14 mouse cellular contexts compared by ENCODE assay signal in the genomic region with DNA sequence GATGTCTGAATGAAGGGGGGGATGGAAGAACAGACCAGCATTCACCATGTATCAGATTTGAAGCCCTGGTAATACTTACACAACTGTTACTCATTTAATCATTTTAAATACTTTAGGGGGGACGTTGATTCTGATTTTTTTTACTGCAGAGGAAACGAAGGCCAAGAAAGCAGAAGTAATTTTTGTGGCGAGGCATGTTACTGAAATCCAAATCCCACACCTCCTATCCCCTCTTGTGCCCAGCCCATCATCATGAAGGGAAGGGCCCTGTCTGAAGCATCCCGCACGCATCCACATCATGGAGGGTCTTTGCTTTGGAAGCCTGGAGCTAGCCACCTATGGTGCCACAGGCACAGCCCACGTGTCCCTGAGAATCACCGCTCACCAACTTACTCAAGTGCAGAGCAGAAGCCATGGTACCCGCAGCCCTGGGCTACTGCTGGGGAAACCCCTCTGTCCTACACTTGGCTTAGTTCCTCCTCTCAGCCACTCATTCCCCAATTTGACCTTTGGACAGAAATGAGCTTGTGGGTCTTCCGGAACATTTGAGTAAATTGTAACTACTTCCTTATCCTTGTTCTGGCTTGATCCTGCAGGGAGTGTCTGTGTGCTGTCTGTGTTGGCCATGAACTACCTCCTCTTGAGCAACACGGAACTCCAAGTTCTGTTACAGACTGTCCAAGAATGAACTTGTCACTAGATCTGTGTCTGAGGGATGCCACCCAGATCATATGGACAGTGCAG. TPM values are rescaled to one million over a fixed set of nuclear protein-coding genes. Genes with fewer than 3 reads are reported as not detected.
DNase-seq lines count a peak whose midpoint lies in the region; ATAC-seq and TF ChIP-seq lines count a peak whose summit lies in the region.
"Had no signal": no experiment of that assay in that cellular context is flagged by ENCODE, and none has a peak within 500 bp of the region (broad histone marks: within the 10 kb centered on the region; RNA-seq: fewer than 3 reads in every experiment).

No protein-coding gene starts in this region.

- ATAC-seq in kidney, postnatal 0 days (replicated peaks; ENCODE audit: low FRiP score, low read depth), result peak; percentile 70
- ATAC-seq in neutrophil, adult 5-6 weeks (ENCODE audit: extremely low read depth, insufficient number of reproducible peaks, low FRiP score, poor library complexity, severe bottlenecking), result peak; percentile 17; the same call in 1 of the 2 replicates
- no peak for ATAC-seq in midbrain, embryonic 16.5 days

- no peak overlapping the region for H3K4me2 ChIP-seq in kidney, postnatal 0 days (ENCODE audit: low read length)
- H3K4me2 ChIP-seq in midbrain, embryonic 16.5 days (ENCODE audit: low read length), result no peak overlapping the region

- no peak for TF ChIP-seq POLR2A in bone marrow macrophage, adult 2 months (IDR thresholded peaks at IDR 0.05; ENCODE audit: borderline replicate concordance, low read depth, low read length)
- no peak for TF ChIP-seq POLR2A in cerebellum, adult 2 months (IDR thresholded peaks at IDR 0.05; ENCODE audit: borderline replicate concordance, insufficient read depth, low read length)

- H3K27ac ChIP-seq in bone marrow macrophage, adult 2 months (ENCODE audit: insufficient read depth, low read depth, low read length), result peak overlapping the region; percentile 91
- H3K27ac ChIP-seq in kidney, postnatal 0 days, result no peak overlapping the region
- no peak overlapping the region for H3K27ac ChIP-seq in cerebellum, adult 2 months (ENCODE audit: insufficient read depth, low read length)
- no peak overlapping the region for H3K27ac ChIP-seq in midbrain, embryonic 16.5 days (ENCODE audit: low read length)
- H3K27ac ChIP-seq: hindbrain, embryonic 10.5 days had no signal

- H3K4me1 ChIP-seq in bone marrow macrophage, adult 2 months (ENCODE audit: control insufficient read depth, insufficient read depth, low read length), result peaks cover 33% of the 10 kb centered on the region
- no peaks in the 10 kb centered on the region for H3K4me1 ChIP-seq in kidney, postnatal 0 days (replicated peaks; ENCODE audit: insufficient read depth, low read length)
- H3K4me1 ChIP-seq in cerebellum, adult 2 months (ENCODE audit: control insufficient read depth, insufficient read depth, low read length), result peaks cover 3% of the 10 kb centered on the region; the same call in 1 of the 2 replicates
- no peaks in the 10 kb centered on the region for H3K4me1 ChIP-seq in midbrain, embryonic 16.5 days (ENCODE audit: control insufficient read depth, insufficient read depth, low read length)

- H3K27me3 ChIP-seq in kidney, postnatal 0 days (ENCODE audit: insufficient read depth, low read length), result no peaks in the 10 kb centered on the region
- no peaks in the 10 kb centered on the region for H3K27me3 ChIP-seq in cerebellum, adult 2 months (ENCODE audit: control insufficient read depth, insufficient read depth, low read length)
- H3K27me3 ChIP-seq in midbrain, embryonic 16.5 days (ENCODE audit: control insufficient read depth, insufficient read depth, low read depth, low read length), result no peaks in the 10 kb centered on the region

- peak overlapping the region; percentile 29 for H3K4me3 ChIP-seq in bone marrow macrophage, adult 2 months (ENCODE audit: insufficient read depth, low read length)
- no peak overlapping the region for H3K4me3 ChIP-seq in kidney, postnatal 0 days (replicated peaks; ENCODE audit: low read depth, low read length)
- H3K4me3 ChIP-seq in cerebellum, adult 2 months (replicated peaks; ENCODE audit: insufficient read depth, low read depth, low read length), result no peak overlapping the region
- H3K4me3 ChIP-seq in midbrain, embryonic 16.5 days (ENCODE audit: low read depth, low read length), result no peak overlapping the region
- H3K4me3 ChIP-seq: hindbrain, embryonic 10.5 days had no signal

- H3K9ac ChIP-seq in kidney, postnatal 0 days (ENCODE audit: low read depth, low read length), result no peak overlapping the region
- H3K9ac ChIP-seq in midbrain, embryonic 16.5 days (ENCODE audit: low read depth, low read length), result no peak overlapping the region
- H3K9ac ChIP-seq: forebrain, postnatal 0 days had no signal

- no peaks in the 10 kb centered on the region for H3K9me3 ChIP-seq in kidney, postnatal 0 days (replicated peaks; ENCODE audit: low read length)
- no peaks in the 10 kb centered on the region for H3K9me3 ChIP-seq in midbrain, embryonic 16.5 days (replicated peaks; ENCODE audit: control insufficient read depth, low read length, poor library complexity, severe bottlenecking)
- H3K9me3 ChIP-seq: G1E; hindbrain, embryonic 10.5 days had no signal

- peak; percentile 18 for DNase-seq in layer of hippocampus, adult 9-11 months
- DNase-seq in layer of hippocampus, adult 11-12 months (ENCODE audit: low spot score), result no peak
- DNase-seq in kidney, postnatal 0 days (ENCODE audit: low spot score), result peak; percentile 41
- DNase-seq in cerebellum, adult 2 months, result no peak
- no peak for DNase-seq in thymus, adult 18-20 months
- DNase-seq: adrenal gland, postnatal 25 days; forebrain, postnatal 0 days; thymus, adult 2 months had no signal

- TF ChIP-seq CTCF in bone marrow macrophage, adult 2 months (IDR thresholded peaks at IDR 0.05; ENCODE audit: low read depth, low read length), result no peak
- TF ChIP-seq CTCF in kidney, postnatal 0 days (IDR thresholded peaks at IDR 0.05; ENCODE audit: low read depth), result no peak
- TF ChIP-seq CTCF in cerebellum, adult 2 months (IDR thresholded peaks at IDR 0.05; ENCODE audit: borderline replicate concordance, insufficient read depth, low read depth, low read length), result no peak

- H3K36me3 ChIP-seq in kidney, postnatal 0 days (ENCODE audit: insufficient read depth, low read length), result no peaks in the 10 kb centered on the region
- no peaks in the 10 kb centered on the region for H3K36me3 ChIP-seq in midbrain, embryonic 16.5 days (ENCODE audit: control insufficient read depth, insufficient read depth, low read length)
- H3K36me3 ChIP-seq: G1E; hindbrain, embryonic 10.5 days had no signal

- 84% methylated on average over 10 of the region's 10 CpGs for WGBS in kidney, postnatal 0 days
- WGBS in cerebellum, adult 2 months, result 86% methylated on average over 10 of the region's 10 CpGs
- 90% methylated on average over 10 of the region's 10 CpGs for WGBS in midbrain, embryonic 16.5 days

RNA-seq across cellular contexts. Expression of a gene that starts 11.8 kb away (rescaled TPM):
- polyA plus RNA-seq in bone marrow macrophage, adult 2 months (2012; ENCODE audit: insufficient read depth, insufficient read length, missing spikeins), result not detected in 2 replicates
- polyA plus RNA-seq in kidney, postnatal 0 days (2015; fragmentation: Nextera tagmentation; extraction: Ambion mirVana), result not detected in 2 replicates
- not detected in 2 replicates for total RNA-seq in neutrophil, adult 5-6 weeks (2017)
- not detected in 2 replicates for polyA plus RNA-seq in cerebellum, adult 2 months (2012; rRNA removed)
- not detected in 2 replicates for polyA plus RNA-seq in midbrain, embryonic 16.5 days (2015; fragmentation: Nextera tagmentation; extraction: Ambion mirVana)
- total RNA-seq: adrenal gland, postnatal 25 days; forebrain, postnatal 0 days; G1E; left cerebral cortex, adult 18-20 months had no signal
- polyA plus RNA-seq: forebrain, postnatal 0 days; G1E; hindbrain, embryonic 10.5 days had no signal

RNA-seq across cellular contexts. Expression of a gene that starts 13.5 kb away (rescaled TPM):
- polyA plus RNA-seq in bone marrow macrophage, adult 2 months (2012; ENCODE audit: insufficient read depth, insufficient read length, missing spikeins), result 0.44 and 1.7 TPM in 2 replicates
- polyA plus RNA-seq in kidney, postnatal 0 days (2015; fragmentation: Nextera tagmentation; extraction: Ambion mirVana), result 0.18 and 0.25 TPM in 2 replicates
- total RNA-seq in neutrophil, adult 5-6 weeks (2017), result not detected in 2 replicates
- polyA plus RNA-seq in cerebellum, adult 2 months (2012; rRNA removed), result 0.11 and 0.16 TPM in 2 replicates
- 0.24 TPM in 1 of 2 replicates, not detected in the other for polyA plus RNA-seq in midbrain, embryonic 16.5 days (2015; fragmentation: Nextera tagmentation; extraction: Ambion mirVana)
- total RNA-seq: G1E had no signal
- polyA plus RNA-seq: G1E; hindbrain, embryonic 10.5 days had no signal

RNA-seq across cellular contexts. Expression of a gene that starts 25.4 kb away (rescaled TPM):
- not detected in 2 replicates for polyA plus RNA-seq in bone marrow macrophage, adult 2 months (2012; ENCODE audit: insufficient read depth, insufficient read length, missing spikeins)
- not detected in 2 replicates for polyA plus RNA-seq in kidney, postnatal 0 days (2015; fragmentation: Nextera tagmentation; extraction: Ambion mirVana)
- total RNA-seq in neutrophil, adult 5-6 weeks (2017), result not detected in 2 replicates
- not detected in 2 replicates for polyA plus RNA-seq in cerebellum, adult 2 months (2012; rRNA removed)
- not detected in 2 replicates for polyA plus RNA-seq in midbrain, embryonic 16.5 days (2015; fragmentation: Nextera tagmentation; extraction: Ambion mirVana)
- total RNA-seq: adrenal gland, postnatal 25 days; forebrain, postnatal 0 days; G1E; left cerebral cortex, adult 18-20 months had no signal
- polyA plus RNA-seq: forebrain, postnatal 0 days; G1E; hindbrain, embryonic 10.5 days had no signal

RNA-seq across cellular contexts. Expression of a gene that starts 31.1 kb away (rescaled TPM):
- not detected in 2 replicates for polyA plus RNA-seq in bone marrow macrophage, adult 2 months (2012; ENCODE audit: insufficient read depth, insufficient read length, missing spikeins)
- polyA plus RNA-seq in kidney, postnatal 0 days (2015; fragmentation: Nextera tagmentation; extraction: Ambion mirVana), result 0.43 and 0.72 TPM in 2 replicates
- 3.2 and 3.7 TPM in 2 replicates for total RNA-seq in neutrophil, adult 5-6 weeks (2017)
- not detected in 2 replicates for polyA plus RNA-seq in cerebellum, adult 2 months (2012; rRNA removed)
- not detected in 2 replicates for polyA plus RNA-seq in midbrain, embryonic 16.5 days (2015; fragmentation: Nextera tagmentation; extraction: Ambion mirVana)
- total RNA-seq: adrenal gland, postnatal 25 days; forebrain, postnatal 0 days; G1E had no signal
- polyA plus RNA-seq: forebrain, postnatal 0 days; G1E had no signal

RNA-seq across cellular contexts. Expression of a gene that starts 49.6 kb away (rescaled TPM):
- polyA plus RNA-seq in bone marrow macrophage, adult 2 months (2012; ENCODE audit: insufficient read depth, insufficient read length, missing spikeins), result not detected in 2 replicates
- not detected in 2 replicates for polyA plus RNA-seq in kidney, postnatal 0 days (2015; fragmentation: Nextera tagmentation; extraction: Ambion mirVana)
- not detected in 2 replicates for total RNA-seq in neutrophil, adult 5-6 weeks (2017)
- not detected in 2 replicates for polyA plus RNA-seq in cerebellum, adult 2 months (2012; rRNA removed)
- polyA plus RNA-seq in midbrain, embryonic 16.5 days (2015; fragmentation: Nextera tagmentation; extraction: Ambion mirVana), result not detected in 2 replicates
- total RNA-seq: adrenal gland, postnatal 25 days; forebrain, postnatal 0 days; G1E; left cerebral cortex, adult 18-20 months had no signal
- polyA plus RNA-seq: forebrain, postnatal 0 days; G1E; hindbrain, embryonic 10.5 days had no signal

Comparison
In these comparisons a context has a peak if more than half of its experiments do, and no peak if none do; other contexts are left out.
1. DNase-seq: peak in layer of hippocampus, adult 9-11 months (single experiment) and kidney, postnatal 0 days (single experiment); none in layer of hippocampus, adult 11-12 months (single experiment), cerebellum, adult 2 months (0 of 2) and thymus, adult 18-20 months (0 of 2).